Mouse (Mus musculus) neutrophil, adult 65 days (primary cell): ENCODE measurements around the gene Gan. TPM values are rescaled to one million over a fixed set of nuclear protein-coding genes. Genes with fewer than 3 reads are reported as not detected.

Experiments
- total RNA-seq: library from RNA; stranded (reverse); gene quantifications from 2 replicates; pipeline ENCODE4 v1.2.4, GENCODE M21; 2023

Gan gene
- total RNA-seq: 3.7 and 4.5 TPM in 2 replicates

GRCm38 (mm10) chr8:117158135-117158761 is at the start of gene Gan:
TSS of gene Gan (plus strand) at chr8:117158135.

GRCm38 (mm10) chr8:117257029-117257820 is 99.3 kb downstream of the Gan start, which contains the start of gene Cmip:
TSS of gene Cmip (plus strand) at chr8:117257064.

Other genes starting within 250 kb of the Gan start
- gene Cmc2, start 236.7 kb upstream of the Gan start, total RNA-seq: 8.0 and 11.3 TPM in 2 replicates
- gene Cenpn, start 236.4 kb upstream of the Gan start, total RNA-seq: 15.8 and 18.9 TPM in 2 replicates
- gene Atmin, start 214.7 kb upstream of the Gan start, total RNA-seq: 8.0 and 8.5 TPM in 2 replicates
- 0.76 and 0.93 TPM in 2 replicates for gene 1700030J22Rik, start 179.2 kb upstream of the Gan start, total RNA-seq
- gene Gcsh, start 164.6 kb upstream of the Gan start, total RNA-seq: 4.4 and 8.8 TPM in 2 replicates
- gene Pkd1l2, start 75.7 kb upstream of the Gan start, total RNA-seq: 0.07 and 0.09 TPM in 2 replicates
- not detected in 2 replicates for gene Bco1, start 62.3 kb upstream of the Gan start, total RNA-seq
- gene Cmip, start 98.9 kb downstream of the Gan start, total RNA-seq: 263 and 299 TPM in 2 replicates